ENCODE assay signal across 10 mouse cellular contexts in the genomic region with DNA sequence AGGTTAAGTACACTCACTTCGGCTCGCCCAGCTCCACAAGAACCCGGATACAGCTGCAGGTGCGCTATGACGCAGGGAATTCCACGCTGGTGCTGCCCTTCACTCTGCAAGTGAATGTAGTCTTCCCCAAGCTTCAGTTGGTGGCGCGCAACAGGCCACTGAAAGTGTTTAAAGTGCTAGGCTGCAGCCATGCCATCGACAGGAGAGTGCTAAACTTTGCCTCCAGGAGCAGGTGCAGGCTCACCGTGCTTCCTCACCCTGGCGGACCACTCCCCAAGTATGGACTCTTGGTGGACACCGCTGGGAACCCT. TPM values are rescaled to one million over a fixed set of nuclear protein-coding genes. Genes with fewer than 3 reads are reported as not detected.
A peak's percentile ranks its signal among the peaks of the same experiment; 100 is the strongest.
DNase-seq lines count a peak whose midpoint lies in the region; ATAC-seq and TF ChIP-seq lines count a peak whose summit lies in the region.
"Had no signal": no experiment of that assay in that cellular context is flagged by ENCODE, and none has a peak within 500 bp of the region (broad histone marks: within the 10 kb centered on the region; RNA-seq: fewer than 3 reads in every experiment).

No protein-coding gene starts in this region.

- H3K4me2 ChIP-seq in heart, embryonic 12.5 days, result peak overlapping the region; percentile 73
- peak overlapping the region; percentile 47 for H3K4me2 ChIP-seq in forebrain, embryonic 14.5 days (ENCODE audit: low read length)
- peak overlapping the region; percentile 39 for H3K4me2 ChIP-seq in midbrain, embryonic 11.5 days
- no peak overlapping the region for H3K4me2 ChIP-seq in lung, postnatal 0 days (replicated peaks; ENCODE audit: low read depth, low read length)

- no peak overlapping the region for H3K27ac ChIP-seq in heart, embryonic 12.5 days (ENCODE audit: poor library complexity, severe bottlenecking)
- H3K27ac ChIP-seq in forebrain, embryonic 14.5 days (ENCODE audit: low read depth, low read length), result no peak overlapping the region
- H3K27ac ChIP-seq in midbrain, embryonic 11.5 days (ENCODE audit: low read depth, low read length), result no peak overlapping the region
- H3K27ac ChIP-seq in lung, postnatal 0 days (ENCODE audit: low read length), result no peak overlapping the region

- 6% methylated on average over 12 of the region's 12 CpGs for WGBS in heart, embryonic 12.5 days
- WGBS in forebrain, embryonic 14.5 days, result 5% methylated on average over 12 of the region's 12 CpGs
- 3% methylated on average over 12 of the region's 12 CpGs for WGBS in midbrain, embryonic 11.5 days
- WGBS in lung, postnatal 0 days, result 5% methylated on average over 12 of the region's 12 CpGs

- no peaks in the 10 kb centered on the region for H3K36me3 ChIP-seq in heart, embryonic 12.5 days
- H3K36me3 ChIP-seq in E14TG2a.4 (ENCODE audit: insufficient read depth, low read length), result no peaks in the 10 kb centered on the region
- no peaks in the 10 kb centered on the region for H3K36me3 ChIP-seq in forebrain, embryonic 14.5 days (ENCODE audit: control insufficient read depth, insufficient read depth, low read length)
- no peaks in the 10 kb centered on the region for H3K36me3 ChIP-seq in midbrain, embryonic 11.5 days (ENCODE audit: control insufficient read depth, insufficient read depth, low read length)
- H3K36me3 ChIP-seq in lung, postnatal 0 days (ENCODE audit: insufficient read depth, low read length), result no peaks in the 10 kb centered on the region

- TF ChIP-seq CTCF in E14TG2a.4 (conservative IDR thresholded peaks at IDR 0.05; ENCODE audit: low read length), result no peak
- no peak for TF ChIP-seq CTCF in lung, postnatal 0 days (IDR thresholded peaks at IDR 0.05)

- no peak for TF ChIP-seq EP300 in lung, postnatal 0 days (IDR thresholded peaks at IDR 0.05)

- no peak overlapping the region for H3K9ac ChIP-seq in heart, embryonic 12.5 days
- H3K9ac ChIP-seq in forebrain, embryonic 14.5 days (ENCODE audit: low read length), result no peak overlapping the region
- H3K9ac ChIP-seq in midbrain, embryonic 11.5 days (ENCODE audit: low read length), result no peak overlapping the region
- H3K9ac ChIP-seq in lung, postnatal 0 days (replicated peaks; ENCODE audit: low read depth), result no peak overlapping the region

- peak overlapping the region; percentile 38 for H3K4me3 ChIP-seq in heart, embryonic 12.5 days
- H3K4me3 ChIP-seq in E14TG2a.4 (replicated peaks; ENCODE audit: low read length), result peak overlapping the region; percentile 73
- H3K4me3 ChIP-seq in forebrain, embryonic 14.5 days (ENCODE audit: low read depth, low read length), result peak overlapping the region; percentile 19
- H3K4me3 ChIP-seq in midbrain, embryonic 11.5 days (ENCODE audit: low read depth, low read length), result no peak overlapping the region
- no peak overlapping the region for H3K4me3 ChIP-seq in lung, postnatal 0 days (ENCODE audit: low read depth, low read length)

- ATAC-seq in heart, embryonic 12.5 days (ENCODE audit: insufficient number of reproducible peaks, low FRiP score), result no peak
- ATAC-seq in forebrain, embryonic 14.5 days, result no peak
- ATAC-seq in midbrain, embryonic 11.5 days (ENCODE audit: low FRiP score), result no peak
- ATAC-seq in megakaryocyte-erythroid progenitor cell, adult 5-6 weeks (replicated peaks; ENCODE audit: low FRiP score, low TSS enrichment, poor library complexity, severe bottlenecking), result no peak
- no peak for ATAC-seq in lung, postnatal 0 days

- H3K4me1 ChIP-seq in heart, embryonic 12.5 days (replicated peaks), result peaks cover 8% of the 10 kb centered on the region
- peaks cover 21% of the 10 kb centered on the region for H3K4me1 ChIP-seq in E14TG2a.4 (replicated peaks; ENCODE audit: low read depth, low read length)
- H3K4me1 ChIP-seq in forebrain, embryonic 14.5 days (ENCODE audit: control insufficient read depth, insufficient read depth, low read length), result peaks cover 3% of the 10 kb centered on the region; the same call in 1 of the 2 replicates
- peaks cover 4% of the 10 kb centered on the region; the same call in 1 of the 2 replicates for H3K4me1 ChIP-seq in midbrain, embryonic 11.5 days (ENCODE audit: control insufficient read depth, insufficient read depth, low read length)
- H3K4me1 ChIP-seq in lung, postnatal 0 days (ENCODE audit: insufficient read depth, low read depth, low read length), result no peaks in the 10 kb centered on the region

- peaks cover 28% of the 10 kb centered on the region for H3K27me3 ChIP-seq in heart, embryonic 12.5 days (replicated peaks)
- peaks cover 41% of the 10 kb centered on the region for H3K27me3 ChIP-seq in E14TG2a.4 (ENCODE audit: insufficient read depth, low read length)
- peaks cover 15% of the 10 kb centered on the region for H3K27me3 ChIP-seq in forebrain, embryonic 14.5 days (replicated peaks; ENCODE audit: control insufficient read depth, insufficient read depth, low read length)
- H3K27me3 ChIP-seq in midbrain, embryonic 11.5 days (ENCODE audit: control insufficient read depth, insufficient read depth, low read length), result peaks cover 16% of the 10 kb centered on the region
- H3K27me3 ChIP-seq in lung, postnatal 0 days (replicated peaks; ENCODE audit: insufficient read depth, low read length), result peaks cover 11% of the 10 kb centered on the region; the same call in 1 of the 2 replicates

- no peak for DNase-seq in heart, adult 18-20 months
- no peak for DNase-seq in forebrain, embryonic 14.5 days (ENCODE audit: low spot score)
- no peak for DNase-seq in midbrain, embryonic 11.5 days (ENCODE audit: low spot score, missing footprints)
- DNase-seq in lung, postnatal 0 days (ENCODE audit: low spot score), result no peak
- DNase-seq in spleen, postnatal 36 days (ENCODE audit: low spot score in 2 of 2), result no peak
- DNase-seq: adrenal gland, adult 2 months; layer of hippocampus, adult 9-11 months had no signal

- H3K9me3 ChIP-seq in heart, embryonic 12.5 days (replicated peaks), result no peaks in the 10 kb centered on the region
- no peaks in the 10 kb centered on the region for H3K9me3 ChIP-seq in E14TG2a.4 (ENCODE audit: low read length)
- no peaks in the 10 kb centered on the region for H3K9me3 ChIP-seq in forebrain, embryonic 14.5 days (replicated peaks; ENCODE audit: control insufficient read depth, low read length)
- no peaks in the 10 kb centered on the region for H3K9me3 ChIP-seq in midbrain, embryonic 11.5 days (ENCODE audit: control insufficient read depth, low read length)
- no peaks in the 10 kb centered on the region for H3K9me3 ChIP-seq in lung, postnatal 0 days (ENCODE audit: low read length)

RNA-seq across cellular contexts. Expression of a gene that starts 0.5 kb away (rescaled TPM):
- 0.36 and 0.38 TPM in 2 replicates for polyA plus RNA-seq in heart, embryonic 12.5 days (2016; fragmentation: Nextera tagmentation; extraction: Ambion mirVana)
- under 1 TPM in 1 of 2 experiments, not detected in 1; 0.07 TPM for total RNA-seq in heart, adult 18-20 months (2021)
- polyA plus RNA-seq in forebrain, embryonic 14.5 days (2014; fragmentation: Nextera tagmentation; extraction: Ambion mirVana), result 0.04 and 0.05 TPM in 2 replicates
- 0.01 TPM in 1 of 2 replicates, not detected in the other for polyA plus RNA-seq in midbrain, embryonic 11.5 days (2014; fragmentation: Nextera tagmentation; extraction: Ambion mirVana)
- total RNA-seq in megakaryocyte-erythroid progenitor cell, adult 5-6 weeks (2014; fragmentation: Nextera tagmentation), result not detected in 2 replicates
- total RNA-seq in megakaryocyte-erythroid progenitor cell, adult 5-6 weeks (2017), result not detected in 2 replicates
- polyA plus RNA-seq in lung, postnatal 0 days (2015; fragmentation: Nextera tagmentation; extraction: Ambion mirVana), result 0.06 and 0.07 TPM in 2 replicates
- total RNA-seq: adrenal gland, adult 2 months had no signal
- polyA plus RNA-seq: adrenal gland, adult 2 months had no signal

Comparison
In these comparisons a context has a peak if more than half of its experiments do, and no peak if none do; other contexts are left out.
1. H3K4me3 ChIP-seq: peak in heart, embryonic 12.5 days (single experiment), E14TG2a.4 (single experiment) and forebrain, embryonic 14.5 days (single experiment); none in midbrain, embryonic 11.5 days (single experiment) and lung, postnatal 0 days (single experiment).